Mouse (Mus musculus) bone marrow, adult 2 months (tissue): Measurements from ENCODE around the gene Gpr33. TPM values are rescaled to one million over a fixed set of nuclear protein-coding genes. Genes with fewer than 3 reads are reported as not detected.

Experiments used
- H3K27ac ChIP-seq: fragments of 200-500 bp; 2 replicates; pipeline ENCODE4 v1.5.1; 2012; ENCODE audit warnings: low read depth, mild to moderate bottlenecking, control low read depth, inconsistent platforms, low read length; ENCODE audit not compliant: control insufficient read depth, poor library complexity, insufficient read depth
- H3K4me1 ChIP-seq: fragments of 200-500 bp; 2 replicates; pipeline ENCODE4 v1.6.1; 2011; ENCODE audit warnings: low read length; ENCODE audit not compliant: control insufficient read depth, insufficient read depth
- H3K4me3 ChIP-seq: fragments of 200-500 bp; replicated peaks from 2 replicates; pipeline ENCODE3; 2011; ENCODE audit warnings: mild to moderate bottlenecking, low read depth, low read length, control low read depth; ENCODE audit not compliant: control insufficient read depth
- CTCF ChIP-seq: fragments of 200-500 bp; IDR thresholded peaks from 2 replicates; pipeline ENCODE4 v1.5.1; 2011; ENCODE audit warnings: low read length, control low read depth; ENCODE audit not compliant: control insufficient read depth, insufficient read depth
- POLR2A ChIP-seq: fragments of 200-500 bp; IDR thresholded peaks from 2 replicates; pipeline ENCODE4 v1.6.1; 2011; ENCODE audit warnings: low read depth, mild to moderate bottlenecking, control low read depth, low read length, borderline replicate concordance; ENCODE audit not compliant: control insufficient read depth
- WGBS: fragments of 180-500 bp; shearing (Covaris S2); methylation state at CpG from one replicate; pipeline ENCODE4 v1.1.7; 2018; 5-methylcytosine and 5-hydroxymethylcytosine counted together
- polyA plus RNA-seq: library from polyadenylated mRNA; stranded (reverse); fragments of >200 nt; gene quantifications from 2 replicates; pipeline ENCODE4 v1.2.4, GENCODE M21; 2011; ENCODE audit warnings: low replicate concordance; ENCODE audit not compliant: missing spikeins, insufficient read depth, insufficient read length

Gpr33 gene
- not detected in 2 replicates for polyA plus RNA-seq

GRCm38 (mm10) chr12:52027963-52028362 is at the start of gene Gpr33:
Gene Gpr33 (minus strand): TSS chr12:52028063.
- WGBS: 81% methylated on average over 3 of the region's 3 CpGs
- H3K27ac ChIP-seq: no peak within 1 kb of the TSS
- H3K4me3 ChIP-seq: no peak within 1 kb of the TSS
- TF ChIP-seq CTCF (no peak), POLR2A (no peak)
- no peaks in the 10 kb centered on the region for H3K4me1 ChIP-seq

- no peak overlapping the region for H3K4me3 ChIP-seq
- H3K27ac ChIP-seq: no peak overlapping the region
- TF ChIP-seq CTCF: no peak
- TF ChIP-seq POLR2A: no peak
- 3% methylated on average over 2 of the region's 2 CpGs for WGBS
- no peaks in the 10 kb centered on the region for H3K4me1 ChIP-seq
Measured at GRCm38 (mm10) chr12:52049324-52049723, 21.5 kb upstream of the Gpr33 start.

GRCm38 (mm10) chr12:52046371-52046770 is 18.5 kb upstream of the Gpr33 start:
- 10% methylated on average over 4 of the region's 4 CpGs for WGBS
- TF ChIP-seq CTCF: no peak
- TF ChIP-seq POLR2A: no peak
- Histone ChIP-seq H3K27ac (no peak overlapping the region), H3K4me1 (no peaks in the 10 kb centered on the region; the same call in 1 of the 2 replicates), H3K4me3 (no peak overlapping the region)

GRCm38 (mm10) chr12:52042818-52043336 is 15.0 kb upstream of the Gpr33 start:
- TF ChIP-seq POLR2A: no peak
- no peak for TF ChIP-seq CTCF
- Histone ChIP-seq H3K4me3 (no peak overlapping the region), H3K4me1 (no peaks in the 10 kb centered on the region; the same call in 1 of the 2 replicates), H3K27ac (no peak overlapping the region)
- WGBS: 63% methylated on average over 10 of the region's 10 CpGs

GRCm38 (mm10) chr12:52038352-52038751 is 10.5 kb upstream of the Gpr33 start:
- no peak for TF ChIP-seq POLR2A
- TF ChIP-seq CTCF: no peak
- Histone ChIP-seq H3K27ac (no peak overlapping the region), H3K4me3 (no peak overlapping the region), H3K4me1 (no peaks in the 10 kb centered on the region; the same call in 1 of the 2 replicates)
- 37% methylated on average over 3 of the region's 3 CpGs for WGBS

GRCm38 (mm10) chr12:52034956-52035355 is 7.1 kb upstream of the Gpr33 start:
- H3K4me3 ChIP-seq: no peak overlapping the region
- WGBS: 63% methylated on average over 3 of the region's 3 CpGs
- TF ChIP-seq POLR2A (no peak), CTCF (no peak)
- H3K4me1 ChIP-seq: no peaks in the 10 kb centered on the region
- no peak overlapping the region for H3K27ac ChIP-seq

- no peak for TF ChIP-seq POLR2A
- TF ChIP-seq CTCF: no peak
- H3K4me1 ChIP-seq: no peaks in the 10 kb centered on the region
- H3K27ac ChIP-seq: no peak overlapping the region
- no peak overlapping the region for H3K4me3 ChIP-seq
- 83% methylated on average over 6 of the region's 6 CpGs for WGBS
Measured at GRCm38 (mm10) chr12:52032276-52032675, 4.4 kb upstream of the Gpr33 start.

GRCm38 (mm10) chr12:52014494-52015029 is 13.3 kb downstream of the Gpr33 start:
- H3K4me3 ChIP-seq: no peak overlapping the region
- H3K27ac ChIP-seq: no peak overlapping the region
- no peaks in the 10 kb centered on the region for H3K4me1 ChIP-seq
- WGBS: 85% methylated on average over 7 of the region's 7 CpGs
- no peak for TF ChIP-seq POLR2A
- TF ChIP-seq CTCF: no peak

- 70% methylated on average over 11 of the region's 11 CpGs for WGBS
- H3K27ac ChIP-seq: no peak overlapping the region
- TF ChIP-seq CTCF (no peak), POLR2A (no peak)
- no peaks in the 10 kb centered on the region for H3K4me1 ChIP-seq
- no peak overlapping the region for H3K4me3 ChIP-seq
Measured at GRCm38 (mm10) chr12:52014044-52014443, 13.8 kb downstream of the Gpr33 start.
